Mouse (Mus musculus) forebrain, embryonic 12.5 days (tissue): ENCODE results near the gene Aak1. TPM values are rescaled to one million over a fixed set of nuclear protein-coding genes. Genes with fewer than 3 reads are reported as not detected.

ENCODE experiments used
- ATAC-seq: fragments of 200-750 bp; cut with Nextera tagmentation; 2 replicates; pipeline ENCODE4 v1.8.0; 2017; ENCODE audit warnings: moderate TSS enrichment; ENCODE audit not compliant: low FRiP score
- H3K27ac ChIP-seq: fragments of 300-500 bp; sonication (generic); 2 replicates; pipeline ENCODE4 v1.5.1; 2016; ENCODE audit warnings: mild to moderate bottlenecking
- H3K27me3 ChIP-seq: fragments of 300-500 bp; sonication (generic); 2 replicates; pipeline ENCODE4 v1.6.1; 2016; ENCODE audit warnings: mild to moderate bottlenecking
- H3K36me3 ChIP-seq: fragments of 300-500 bp; sonication (generic); replicated peaks from 2 replicates; pipeline ENCODE4 v1.6.1; 2016; ENCODE audit warnings: mild to moderate bottlenecking
- H3K4me1 ChIP-seq: fragments of 300-500 bp; sonication (generic); 2 replicates; pipeline ENCODE4 v1.6.1; 2016
- H3K4me2 ChIP-seq: fragments of 300-500 bp; sonication (generic); 2 replicates; pipeline ENCODE4 v1.6.1; 2016; ENCODE audit warnings: mild to moderate bottlenecking, moderate library complexity
- H3K4me3 ChIP-seq: fragments of 300-500 bp; sonication (generic); replicated peaks from 2 replicates; pipeline ENCODE4 v1.5.1; 2016; ENCODE audit warnings: mild to moderate bottlenecking
- H3K9ac ChIP-seq: fragments of 300-500 bp; sonication (generic); 2 replicates; pipeline ENCODE4 v1.6.1; 2016; ENCODE audit warnings: mild to moderate bottlenecking
- H3K9me3 ChIP-seq: fragments of 300-500 bp; sonication (generic); 2 replicates; pipeline ENCODE4 v1.6.1; 2016
- WGBS: fragments of 180-500 bp; shearing (Covaris S2); methylation state at CpG from one replicate; pipeline ENCODE4 v1.1.7; 2016; 5-methylcytosine and 5-hydroxymethylcytosine counted together
- polyA plus RNA-seq: library from polyadenylated mRNA; unstranded; fragments of >200 nt; fragmentation: Nextera tagmentation; extraction: Ambion mirVana; gene quantifications from 2 replicates; pipeline ENCODE4 v1.2.1, GENCODE M21; 2016

The Aak1 gene
- polyA plus RNA-seq, 1 experiment from 2014 or later, result 29.7 TPM

GRCm38 (mm10) chr6:86900546-86900945, 51.2 kb downstream of the Aak1 start:
- H3K27me3 ChIP-seq, result no peaks in the 10 kb centered on the region
- H3K4me3 ChIP-seq, result no peak overlapping the region
- H3K9me3 ChIP-seq, result no peaks in the 10 kb centered on the region
- no peak overlapping the region for H3K4me2 ChIP-seq
- 90% methylated on average over 3 of the region's 3 CpGs for WGBS
- no peak overlapping the region for H3K9ac ChIP-seq
- H3K27ac ChIP-seq, result no peak overlapping the region
- ATAC-seq, result no peak
- H3K4me1 ChIP-seq, result peaks cover 5% of the 10 kb centered on the region; the same call in 1 of the 2 replicates
- H3K36me3 ChIP-seq, result no peaks in the 10 kb centered on the region; the same call in 1 of the 2 replicates

- WGBS, result 89% methylated on average over 2 of the region's 2 CpGs
- no peaks in the 10 kb centered on the region for H3K9me3 ChIP-seq
- no peak for ATAC-seq
- no peak overlapping the region for H3K4me2 ChIP-seq
- H3K27me3 ChIP-seq, result no peaks in the 10 kb centered on the region
- no peaks in the 10 kb centered on the region for H3K4me1 ChIP-seq
- no peaks in the 10 kb centered on the region; the same call in 1 of the 2 replicates for H3K36me3 ChIP-seq
- H3K4me3 ChIP-seq, result no peak overlapping the region
- H3K27ac ChIP-seq, result no peak overlapping the region
- H3K9ac ChIP-seq, result no peak overlapping the region
These were observed 56.2 kb downstream of the Aak1 start for GRCm38 (mm10) chr6:86905500-86905899.

GRCm38 (mm10) chr6:86907191-86907590, 57.9 kb downstream of the Aak1 start:
- Histone ChIP-seq H3K9me3 (no peaks in the 10 kb centered on the region), H3K4me2 (no peak overlapping the region), H3K4me1 (no peaks in the 10 kb centered on the region), H3K27me3 (no peaks in the 10 kb centered on the region), H3K9ac (no peak overlapping the region), H3K36me3 (no peaks in the 10 kb centered on the region; the same call in 1 of the 2 replicates), H3K4me3 (no peak overlapping the region), H3K27ac (no peak overlapping the region)
- ATAC-seq, result no peak
- 93% methylated on average over 2 of the region's 2 CpGs for WGBS

GRCm38 (mm10) chr6:86908561-86909150, 59.3 kb downstream of the Aak1 start:
- Histone ChIP-seq H3K27me3 (no peaks in the 10 kb centered on the region), H3K27ac (no peak overlapping the region), H3K9ac (no peak overlapping the region), H3K4me3 (no peak overlapping the region), H3K9me3 (no peaks in the 10 kb centered on the region), H3K4me1 (no peaks in the 10 kb centered on the region), H3K36me3 (no peaks in the 10 kb centered on the region), H3K4me2 (no peak overlapping the region)
- no peak for ATAC-seq
- 71% methylated on average over 5 of the region's 5 CpGs for WGBS

GRCm38 (mm10) chr6:86909881-86910280, 60.6 kb downstream of the Aak1 start:
- no peaks in the 10 kb centered on the region for H3K27me3 ChIP-seq
- no peaks in the 10 kb centered on the region; the same call in 1 of the 2 replicates for H3K36me3 ChIP-seq
- no peak overlapping the region for H3K4me2 ChIP-seq
- no peak overlapping the region for H3K9ac ChIP-seq
- ATAC-seq, result no peak
- no peak overlapping the region for H3K27ac ChIP-seq
- no peaks in the 10 kb centered on the region for H3K9me3 ChIP-seq
- H3K4me1 ChIP-seq, result no peaks in the 10 kb centered on the region
- WGBS, result 89% methylated on average over 7 of the region's 7 CpGs
- H3K4me3 ChIP-seq, result no peak overlapping the region

- Histone ChIP-seq H3K36me3 (no peaks in the 10 kb centered on the region; the same call in 1 of the 2 replicates), H3K4me1 (no peaks in the 10 kb centered on the region), H3K4me2 (no peak overlapping the region), H3K9me3 (no peaks in the 10 kb centered on the region), H3K9ac (no peak overlapping the region), H3K4me3 (no peak overlapping the region), H3K27ac (no peak overlapping the region), H3K27me3 (no peaks in the 10 kb centered on the region)
- ATAC-seq, result no peak
- 82% methylated on average over 5 of the region's 5 CpGs for WGBS
These were observed 67.0 kb downstream of the Aak1 start for GRCm38 (mm10) chr6:86916157-86916820.

- no peaks in the 10 kb centered on the region for H3K27me3 ChIP-seq
- 83% methylated on average over 4 of the region's 4 CpGs for WGBS
- ATAC-seq, result no peak
- no peaks in the 10 kb centered on the region; the same call in 1 of the 2 replicates for H3K36me3 ChIP-seq
- H3K9me3 ChIP-seq, result no peaks in the 10 kb centered on the region
- H3K4me1 ChIP-seq, result no peaks in the 10 kb centered on the region
- no peak overlapping the region for H3K27ac ChIP-seq
- no peak overlapping the region for H3K4me3 ChIP-seq
- no peak overlapping the region for H3K9ac ChIP-seq
- H3K4me2 ChIP-seq, result no peak overlapping the region
These were observed 67.9 kb downstream of the Aak1 start for GRCm38 (mm10) chr6:86917231-86917630.

GRCm38 (mm10) chr6:86918058-86918835, 68.9 kb downstream of the Aak1 start:
- Histone ChIP-seq H3K9ac (no peak overlapping the region), H3K27ac (no peak overlapping the region), H3K4me2 (no peak overlapping the region), H3K4me1 (no peaks in the 10 kb centered on the region), H3K27me3 (no peaks in the 10 kb centered on the region), H3K36me3 (no peaks in the 10 kb centered on the region; the same call in 1 of the 2 replicates), H3K9me3 (no peaks in the 10 kb centered on the region), H3K4me3 (no peak overlapping the region)
- WGBS, result 78% methylated on average over 7 of the region's 7 CpGs
- ATAC-seq, result no peak

- Histone ChIP-seq H3K36me3 (peaks cover 6% of the 10 kb centered on the region), H3K9ac (no peak overlapping the region), H3K27ac (no peak overlapping the region), H3K4me2 (no peak overlapping the region), H3K4me3 (no peak overlapping the region), H3K27me3 (no peaks in the 10 kb centered on the region), H3K9me3 (no peaks in the 10 kb centered on the region), H3K4me1 (no peaks in the 10 kb centered on the region)
- ATAC-seq, result no peak
- WGBS, result 13% methylated on average over 4 of the region's 4 CpGs
These were observed 72.6 kb downstream of the Aak1 start for GRCm38 (mm10) chr6:86921880-86922279.

GRCm38 (mm10) chr6:86924746-86925145, 75.4 kb downstream of the Aak1 start:
- no peak overlapping the region for H3K27ac ChIP-seq
- H3K9me3 ChIP-seq, result no peaks in the 10 kb centered on the region
- 86% methylated on average over 4 of the region's 4 CpGs for WGBS
- no peak for ATAC-seq
- H3K27me3 ChIP-seq, result no peaks in the 10 kb centered on the region
- no peak overlapping the region for H3K4me3 ChIP-seq
- H3K9ac ChIP-seq, result no peak overlapping the region
- H3K4me2 ChIP-seq, result no peak overlapping the region
- no peaks in the 10 kb centered on the region for H3K4me1 ChIP-seq
- peaks cover 17% of the 10 kb centered on the region for H3K36me3 ChIP-seq

GRCm38 (mm10) chr6:86934541-86934940, 85.2 kb downstream of the Aak1 start:
- no peak for ATAC-seq
- Histone ChIP-seq H3K27me3 (no peaks in the 10 kb centered on the region), H3K4me2 (no peak overlapping the region), H3K4me3 (no peak overlapping the region), H3K27ac (no peak overlapping the region), H3K9ac (no peak overlapping the region), H3K9me3 (peaks cover 10% of the 10 kb centered on the region; the same call in 1 of the 2 replicates), H3K36me3 (peaks cover 38% of the 10 kb centered on the region), H3K4me1 (no peaks in the 10 kb centered on the region)
- 88% methylated on average over 5 of the region's 5 CpGs for WGBS

- WGBS, result 95% methylated on average over 7 of the region's 7 CpGs
- Histone ChIP-seq H3K9me3 (peaks cover 10% of the 10 kb centered on the region; the same call in 1 of the 2 replicates), H3K36me3 (peaks cover 45% of the 10 kb centered on the region), H3K27ac (no peak overlapping the region), H3K4me2 (no peak overlapping the region), H3K27me3 (no peaks in the 10 kb centered on the region), H3K4me1 (no peaks in the 10 kb centered on the region), H3K9ac (no peak overlapping the region), H3K4me3 (no peak overlapping the region)
- ATAC-seq, result no peak
These were observed 90.5 kb downstream of the Aak1 start for GRCm38 (mm10) chr6:86939797-86940196.
